Mouse (Mus musculus): ENCODE data around the gene Zfp652. TPM values are rescaled to one million over a fixed set of nuclear protein-coding genes. Genes with fewer than 3 reads are reported as not detected.
A peak's percentile ranks its signal among the peaks of the same experiment; 100 is the strongest.

The Zfp652 gene
- polyA plus RNA-seq, 1 experiment from 2014 or later, result 13.6 TPM

DNA sequence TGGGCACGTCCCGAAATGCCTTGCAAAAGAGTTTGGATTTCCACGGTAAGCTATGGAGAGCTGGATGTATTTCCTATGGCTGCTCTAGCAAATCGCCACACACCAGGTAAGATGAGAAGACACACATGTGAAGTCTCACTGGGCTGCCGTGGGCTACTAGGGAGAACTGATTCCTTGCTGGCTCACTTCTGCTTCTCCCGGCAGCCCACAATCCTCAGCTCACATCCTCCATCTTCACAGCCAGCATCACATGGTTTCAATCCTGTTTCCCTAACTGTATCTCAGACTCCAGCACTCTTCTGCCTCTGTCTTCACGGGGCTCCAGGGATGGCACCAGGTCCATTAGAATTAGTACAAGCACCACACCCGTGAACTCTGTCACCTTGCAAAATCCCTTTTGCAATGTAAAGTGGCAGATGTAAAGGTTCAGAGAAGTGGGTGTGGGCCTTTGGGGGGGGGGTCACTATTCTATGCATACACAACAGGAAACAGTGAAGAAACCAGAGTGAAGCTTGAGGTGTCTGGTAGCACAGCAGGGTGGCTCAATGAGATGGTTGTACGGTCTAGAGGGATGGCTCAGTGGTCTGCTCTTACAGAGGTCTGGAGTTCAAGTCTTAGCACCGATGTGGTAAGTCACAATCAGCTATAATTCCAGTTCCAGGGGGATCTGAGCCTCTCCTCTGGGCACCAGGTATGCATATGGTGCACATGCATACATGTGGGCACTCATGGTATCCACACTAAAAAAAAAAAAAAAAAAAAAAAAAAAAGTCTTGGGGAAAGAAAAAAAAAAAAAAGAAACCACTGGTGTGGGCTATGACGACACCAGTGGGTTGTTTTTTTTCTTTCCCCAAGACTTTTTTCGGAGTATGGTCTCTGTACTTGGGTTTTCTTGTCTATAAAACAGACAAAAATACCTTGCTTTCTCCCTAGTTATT lies 8.2 kb upstream of the Zfp652 start:
- Histone ChIP-seq H3K9ac (ENCODE audit: low read length) (no peak overlapping the region), H3K27ac (ENCODE audit: low read length) (no peak overlapping the region), H3K4me1 (ENCODE audit: control insufficient read depth, insufficient read depth, low read length) (no peaks in the 10 kb centered on the region), H3K4me3 (ENCODE audit: low read length) (no peak overlapping the region), H3K9me3 (replicated peaks; ENCODE audit: control insufficient read depth, low read length) (no peaks in the 10 kb centered on the region), H3K36me3 (ENCODE audit: control insufficient read depth, insufficient read depth) (no peaks in the 10 kb centered on the region), H3K4me2 (ENCODE audit: low read depth, low read length) (no peak overlapping the region), H3K27me3 (ENCODE audit: control insufficient read depth, insufficient read depth, low read length) (no peaks in the 10 kb centered on the region)
- ATAC-seq (replicated peaks; ENCODE audit: extremely low read depth, insufficient read depth, low FRiP score), result no peak
- 85% methylated on average over 12 of the region's 12 CpGs for WGBS

DNA sequence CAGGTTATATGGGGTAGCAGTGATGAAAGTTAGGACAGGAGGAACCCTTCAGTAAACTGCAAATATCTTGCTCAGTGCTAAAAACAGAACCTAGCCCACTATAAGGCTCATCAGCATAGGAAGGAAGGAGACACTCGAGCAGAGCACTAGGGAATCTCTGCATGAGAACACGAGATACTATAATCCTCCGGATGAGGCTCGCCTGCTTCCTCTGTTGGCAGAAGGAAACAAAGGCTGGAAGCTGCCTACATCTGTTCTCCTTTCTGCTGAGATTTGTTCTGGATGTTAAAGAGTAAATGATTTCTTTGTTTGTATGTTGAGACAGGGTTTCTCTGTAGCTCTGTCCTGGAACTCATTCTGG lies 7.5 kb upstream of the Zfp652 start:
- Histone ChIP-seq H3K27ac (ENCODE audit: low read length) (no peak overlapping the region), H3K4me1 (ENCODE audit: control insufficient read depth, insufficient read depth, low read length) (no peaks in the 10 kb centered on the region), H3K4me2 (ENCODE audit: low read depth, low read length) (no peak overlapping the region), H3K9ac (ENCODE audit: low read length) (no peak overlapping the region), H3K4me3 (ENCODE audit: low read length) (no peak overlapping the region), H3K9me3 (replicated peaks; ENCODE audit: control insufficient read depth, low read length) (no peaks in the 10 kb centered on the region), H3K36me3 (ENCODE audit: control insufficient read depth, insufficient read depth) (no peaks in the 10 kb centered on the region), H3K27me3 (ENCODE audit: control insufficient read depth, insufficient read depth, low read length) (no peaks in the 10 kb centered on the region)
- ATAC-seq (replicated peaks; ENCODE audit: extremely low read depth, insufficient read depth, low FRiP score), result no peak
- 53% methylated on average over 4 of the region's 4 CpGs for WGBS

DNA sequence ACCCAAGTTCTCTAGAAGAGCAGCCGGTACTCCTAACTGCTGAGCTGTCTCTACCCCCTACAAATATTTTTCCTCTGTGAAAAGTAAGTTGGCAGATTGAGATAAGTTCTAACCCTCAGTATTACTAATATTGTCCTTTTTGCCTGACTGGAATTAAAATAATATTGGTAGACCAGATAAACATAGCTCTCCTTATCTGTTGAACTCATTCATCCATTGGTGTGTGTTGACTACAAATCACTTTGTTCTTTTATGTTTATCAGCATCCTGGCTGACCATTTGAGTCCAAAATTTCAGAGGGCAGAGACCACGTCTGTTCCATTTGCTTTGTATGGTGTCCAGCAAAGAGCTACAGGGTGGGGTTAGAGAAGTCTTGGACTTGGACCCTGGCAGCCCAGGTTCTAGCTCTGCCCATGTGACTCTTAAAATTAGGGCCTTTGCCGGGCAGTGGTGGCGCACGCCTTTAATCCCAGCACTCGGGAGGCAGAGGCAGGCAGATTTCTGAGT lies 2.9 kb upstream of the Zfp652 start:
- H3K4me3 ChIP-seq (ENCODE audit: low read length), result no peak overlapping the region
- H3K9me3 ChIP-seq (replicated peaks; ENCODE audit: control insufficient read depth, low read length), result no peaks in the 10 kb centered on the region
- H3K4me2 ChIP-seq (ENCODE audit: low read depth, low read length), result no peak overlapping the region
- H3K4me1 ChIP-seq (ENCODE audit: control insufficient read depth, insufficient read depth, low read length), result peaks cover 11% of the 10 kb centered on the region
- 91% methylated on average over 6 of the region's 6 CpGs for WGBS
- H3K9ac ChIP-seq (ENCODE audit: low read length), result no peak overlapping the region
- no peaks in the 10 kb centered on the region for H3K27me3 ChIP-seq (ENCODE audit: control insufficient read depth, insufficient read depth, low read length)
- no peak overlapping the region for H3K27ac ChIP-seq (ENCODE audit: low read length)
- ATAC-seq (replicated peaks; ENCODE audit: extremely low read depth, insufficient read depth, low FRiP score), result no peak
- no peaks in the 10 kb centered on the region for H3K36me3 ChIP-seq (ENCODE audit: control insufficient read depth, insufficient read depth)

DNA sequence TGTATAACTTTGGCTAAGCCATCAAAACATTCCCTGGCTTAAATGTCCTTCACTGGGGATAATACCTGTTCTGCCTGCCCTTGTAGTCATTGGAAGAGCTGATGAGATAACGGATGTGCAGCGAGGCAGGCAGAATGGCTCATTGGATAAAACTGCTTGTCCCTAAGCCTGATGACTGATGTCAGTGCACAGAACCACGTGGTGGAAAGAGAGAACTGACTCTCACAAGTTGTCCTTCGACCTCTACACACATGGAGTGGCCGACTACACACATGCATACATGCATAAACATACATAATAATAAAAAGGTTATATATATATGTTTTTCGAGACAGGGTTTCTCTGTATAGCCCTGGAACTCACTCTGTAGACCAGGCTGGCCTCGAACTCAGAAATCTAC lies 2.0 kb upstream of the Zfp652 start:
- no peak overlapping the region for H3K4me3 ChIP-seq (ENCODE audit: low read length)
- 73% methylated on average over 7 of the region's 7 CpGs for WGBS
- no peak overlapping the region for H3K4me2 ChIP-seq (ENCODE audit: low read depth, low read length)
- H3K4me1 ChIP-seq (ENCODE audit: control insufficient read depth, insufficient read depth, low read length), result peaks cover 14% of the 10 kb centered on the region
- no peak overlapping the region for H3K27ac ChIP-seq (ENCODE audit: low read length)
- no peaks in the 10 kb centered on the region for H3K36me3 ChIP-seq (ENCODE audit: control insufficient read depth, insufficient read depth)
- H3K9me3 ChIP-seq (replicated peaks; ENCODE audit: control insufficient read depth, low read length), result no peaks in the 10 kb centered on the region
- H3K9ac ChIP-seq (ENCODE audit: low read length), result no peak overlapping the region
- H3K27me3 ChIP-seq (ENCODE audit: control insufficient read depth, insufficient read depth, low read length), result no peaks in the 10 kb centered on the region
- ATAC-seq (replicated peaks; ENCODE audit: extremely low read depth, insufficient read depth, low FRiP score), result no peak

DNA sequence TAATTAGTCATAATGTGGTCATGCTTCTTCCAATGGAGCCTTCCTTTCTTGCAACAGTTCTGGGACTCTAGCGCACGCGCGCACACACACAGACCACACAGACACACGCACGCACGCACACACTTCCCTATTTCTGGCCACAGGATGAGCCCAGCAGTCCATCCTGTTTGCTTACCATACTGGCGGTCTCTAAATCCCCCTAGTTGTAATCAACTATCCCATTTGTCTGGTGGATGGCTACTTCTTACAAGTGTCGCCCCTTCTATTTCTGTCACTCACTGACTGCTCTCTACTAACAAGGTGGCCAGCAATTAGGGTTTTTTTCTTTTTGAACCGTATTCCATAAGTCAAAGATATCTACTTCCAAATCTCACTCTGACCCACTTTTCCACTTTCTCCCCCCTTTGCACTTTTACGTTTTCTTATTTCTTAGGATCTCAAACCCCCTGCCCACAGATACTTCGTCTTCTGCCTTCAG lies 349 bp upstream of the Zfp652 start:
- Histone ChIP-seq H3K36me3 (ENCODE audit: control insufficient read depth, insufficient read depth) (no peaks in the 10 kb centered on the region), H3K27ac (ENCODE audit: low read length) (peak overlapping the region; percentile 92), H3K9ac (ENCODE audit: low read length) (peak overlapping the region; percentile 97), H3K27me3 (ENCODE audit: control insufficient read depth, insufficient read depth, low read length) (no peaks in the 10 kb centered on the region), H3K9me3 (replicated peaks; ENCODE audit: control insufficient read depth, low read length) (no peaks in the 10 kb centered on the region), H3K4me3 (ENCODE audit: low read length) (peak overlapping the region; percentile 97), H3K4me1 (ENCODE audit: control insufficient read depth, insufficient read depth, low read length) (peaks cover 14% of the 10 kb centered on the region), H3K4me2 (ENCODE audit: low read depth, low read length) (peak overlapping the region; percentile 98)
- 15% methylated on average over 12 of the region's 12 CpGs for WGBS
- no peak for ATAC-seq (replicated peaks; ENCODE audit: extremely low read depth, insufficient read depth, low FRiP score)

DNA sequence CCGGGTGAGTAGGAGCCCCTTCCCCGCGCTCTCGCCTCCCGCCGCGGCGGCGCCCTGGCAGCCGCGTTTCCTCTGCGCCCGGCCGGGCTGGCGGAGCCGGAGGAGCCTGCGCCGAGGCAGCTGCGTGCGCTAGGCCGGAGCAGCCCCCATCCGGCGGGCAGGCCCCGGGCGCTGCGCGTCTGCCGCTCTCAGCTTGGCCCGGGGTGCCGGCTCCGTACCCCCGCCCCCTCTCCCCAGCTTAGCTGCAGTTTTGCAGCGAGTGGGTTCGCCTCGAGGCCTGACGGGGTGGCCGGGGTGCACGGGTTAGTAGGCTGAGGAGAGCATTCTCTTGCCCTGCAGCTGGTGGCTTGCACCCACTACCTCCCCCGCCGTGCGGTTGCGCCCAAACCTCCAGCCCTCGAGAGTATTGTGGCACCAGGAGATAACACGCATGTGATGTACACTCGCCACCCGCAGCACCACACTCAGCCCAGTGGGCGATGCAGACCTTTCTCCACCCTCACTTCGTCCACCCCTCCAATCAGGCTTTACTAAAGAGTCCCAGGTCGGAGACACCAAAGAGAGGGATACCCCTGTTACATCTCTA lies 845 bp downstream of the Zfp652 start:
- Histone ChIP-seq H3K4me1 (ENCODE audit: control insufficient read depth, insufficient read depth, low read length) (peaks cover 14% of the 10 kb centered on the region), H3K27me3 (ENCODE audit: control insufficient read depth, insufficient read depth, low read length) (no peaks in the 10 kb centered on the region), H3K9ac (ENCODE audit: low read length) (peak overlapping the region; percentile 97), H3K4me2 (ENCODE audit: low read depth, low read length) (peak overlapping the region; percentile 98), H3K4me3 (ENCODE audit: low read length) (peak overlapping the region; percentile 97), H3K36me3 (ENCODE audit: control insufficient read depth, insufficient read depth) (no peaks in the 10 kb centered on the region), H3K27ac (ENCODE audit: low read length) (peak overlapping the region; percentile 92), H3K9me3 (replicated peaks; ENCODE audit: control insufficient read depth, low read length) (no peaks in the 10 kb centered on the region)
- WGBS, result under 1% methylated on average over 47 of the region's 49 CpGs
- ATAC-seq (replicated peaks; ENCODE audit: extremely low read depth, insufficient read depth, low FRiP score), result peak; percentile 66

DNA sequence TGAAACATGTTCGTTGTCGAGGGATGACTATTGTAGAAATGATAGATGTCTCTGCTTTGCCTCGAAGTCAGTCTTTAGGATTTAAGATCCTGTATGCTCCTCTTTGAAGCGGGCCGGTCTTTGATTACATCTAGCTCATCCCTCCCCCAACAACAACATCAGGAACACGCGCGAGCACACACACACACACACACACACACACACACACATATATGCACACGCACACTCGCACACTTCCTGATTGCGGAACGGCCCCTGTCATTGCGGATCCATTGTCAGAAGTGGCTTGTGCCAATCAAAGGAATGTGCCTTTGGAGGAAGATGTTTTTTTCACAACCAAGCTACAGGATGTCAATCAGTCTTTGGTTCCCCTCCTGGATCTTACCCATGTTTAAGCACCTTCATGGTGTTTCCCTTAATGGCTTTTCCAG lies 1.4 kb downstream of the Zfp652 start:
- no peaks in the 10 kb centered on the region for H3K27me3 ChIP-seq (ENCODE audit: control insufficient read depth, insufficient read depth, low read length)
- peak overlapping the region; percentile 97 for H3K4me3 ChIP-seq (ENCODE audit: low read length)
- peaks cover 14% of the 10 kb centered on the region for H3K4me1 ChIP-seq (ENCODE audit: control insufficient read depth, insufficient read depth, low read length)
- ATAC-seq (replicated peaks; ENCODE audit: extremely low read depth, insufficient read depth, low FRiP score), result no peak
- no peaks in the 10 kb centered on the region for H3K36me3 ChIP-seq (ENCODE audit: control insufficient read depth, insufficient read depth)
- peak overlapping the region; percentile 97 for H3K9ac ChIP-seq (ENCODE audit: low read length)
- H3K4me2 ChIP-seq (ENCODE audit: low read depth, low read length), result peak overlapping the region; percentile 98
- under 1% methylated on average over 13 of the region's 13 CpGs for WGBS
- no peaks in the 10 kb centered on the region for H3K9me3 ChIP-seq (replicated peaks; ENCODE audit: control insufficient read depth, low read length)
- H3K27ac ChIP-seq (ENCODE audit: low read length), result peak overlapping the region; percentile 92

DNA sequence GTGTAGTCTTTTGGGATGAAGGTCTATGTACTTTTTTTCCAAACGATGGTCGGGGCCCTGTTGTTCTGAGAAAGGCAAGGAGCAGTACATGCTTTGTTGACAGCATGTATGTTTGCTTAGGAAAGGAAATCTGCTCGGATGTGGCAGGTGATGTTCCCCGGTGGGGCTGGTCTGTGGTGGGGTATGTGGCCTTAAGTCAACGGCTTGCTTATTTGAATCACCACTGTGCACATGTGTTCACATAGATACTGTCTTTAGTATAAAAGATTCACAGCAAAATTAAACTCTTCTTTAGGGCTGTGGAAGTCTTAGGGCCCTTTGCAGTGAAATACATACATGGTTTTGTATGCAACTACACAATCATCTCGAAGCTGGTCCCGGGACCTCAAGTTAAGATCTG lies 1.9 kb downstream of the Zfp652 start:
- Histone ChIP-seq H3K36me3 (ENCODE audit: control insufficient read depth, insufficient read depth) (no peaks in the 10 kb centered on the region), H3K4me2 (ENCODE audit: low read depth, low read length) (peak overlapping the region; percentile 98), H3K4me3 (ENCODE audit: low read length) (peak overlapping the region; percentile 97), H3K4me1 (ENCODE audit: control insufficient read depth, insufficient read depth, low read length) (peaks cover 16% of the 10 kb centered on the region), H3K9me3 (replicated peaks; ENCODE audit: control insufficient read depth, low read length) (no peaks in the 10 kb centered on the region), H3K27ac (ENCODE audit: low read length) (no peak overlapping the region), H3K27me3 (ENCODE audit: control insufficient read depth, insufficient read depth, low read length) (no peaks in the 10 kb centered on the region), H3K9ac (ENCODE audit: low read length) (peak overlapping the region; percentile 97)
- 30% methylated on average over 7 of the region's 7 CpGs for WGBS
- ATAC-seq (replicated peaks; ENCODE audit: extremely low read depth, insufficient read depth, low FRiP score), result no peak

DNA sequence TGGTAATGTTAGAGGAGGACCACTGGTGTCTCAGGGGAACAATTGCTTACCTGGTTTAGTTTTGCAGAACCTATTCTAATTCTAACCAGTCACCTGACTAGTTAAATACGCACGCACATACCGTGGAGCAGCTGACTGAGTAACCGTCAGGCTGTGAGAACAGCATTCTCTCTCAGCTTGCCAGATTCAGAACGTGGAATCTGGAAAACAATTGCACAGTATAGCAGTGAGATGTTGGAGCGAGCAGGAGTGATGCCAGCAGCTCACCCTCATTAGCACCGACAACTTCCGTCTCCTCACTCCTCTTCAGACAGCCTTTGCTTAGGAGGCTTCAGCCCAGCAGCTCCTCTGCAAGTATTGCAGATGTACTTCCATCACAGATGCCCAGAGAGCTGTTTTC lies 3.7 kb downstream of the Zfp652 start:
- Histone ChIP-seq H3K4me2 (ENCODE audit: low read depth, low read length) (no peak overlapping the region), H3K4me1 (ENCODE audit: control insufficient read depth, insufficient read depth, low read length) (peaks cover 16% of the 10 kb centered on the region), H3K36me3 (ENCODE audit: control insufficient read depth, insufficient read depth) (no peaks in the 10 kb centered on the region), H3K27ac (ENCODE audit: low read length) (no peak overlapping the region), H3K4me3 (ENCODE audit: low read length) (no peak overlapping the region), H3K9ac (ENCODE audit: low read length) (no peak overlapping the region), H3K27me3 (ENCODE audit: control insufficient read depth, insufficient read depth, low read length) (no peaks in the 10 kb centered on the region), H3K9me3 (replicated peaks; ENCODE audit: control insufficient read depth, low read length) (no peaks in the 10 kb centered on the region)
- 48% methylated on average over 8 of the region's 8 CpGs for WGBS
- ATAC-seq (replicated peaks; ENCODE audit: extremely low read depth, insufficient read depth, low FRiP score), result no peak

All from heart, embryonic 16.5 days (tissue).